Mouse (Mus musculus) adrenal gland, adult 18-20 months (tissue): ENCODE data around the gene Tbxas1. TPM values are rescaled to one million over a fixed set of nuclear protein-coding genes. Genes with fewer than 3 reads are reported as not detected.

Source experiments
- DNase-seq, 2 experiments: peaks; one replicate each; pipeline ENCODE4 v3.0.0; 2021 to 2022; ENCODE audit warnings: low spot score in 2 of 2
- total RNA-seq, 2 experiments: library from RNA; stranded (reverse); gene quantifications; 1 replicate in 1 of 2; 2 replicates in 1 of 2; pipeline ENCODE4 v1.2.3; 2021

The Tbxas1 gene
- total RNA-seq, 2 experiments from 2014 or later: 6.4 to 6.6 TPM

GRCm38 (mm10) chr6:39106812-39107211, 231.6 kb downstream of the Tbxas1 start:
- no peak for DNase-seq

- no peak for DNase-seq
Measured at GRCm38 (mm10) chr6:39112701-39113100, 237.5 kb downstream of the Tbxas1 start.

- DNase-seq: no peak
Measured at GRCm38 (mm10) chr6:39113141-39113540, 237.9 kb downstream of the Tbxas1 start.

- no peak for DNase-seq
Measured at GRCm38 (mm10) chr6:39115438-39115837, 240.2 kb downstream of the Tbxas1 start.

- DNase-seq: peak; percentile 77 to 78
Measured at GRCm38 (mm10) chr6:39117584-39118455, 242.6 kb downstream of the Tbxas1 start, which contains the start of gene Parp12. Gene Parp12, minus strand, starts transcription at chr6:39118349.

GRCm38 (mm10) chr6:39118456-39118881, 243.3 kb downstream of the Tbxas1 start:
- no peak for DNase-seq

GRCm38 (mm10) chr6:39120685-39121084, 245.5 kb downstream of the Tbxas1 start:
- DNase-seq: no peak

GRCm38 (mm10) chr6:39124719-39125118, 249.5 kb downstream of the Tbxas1 start:
- DNase-seq: no peak

GRCm38 (mm10) chr6:39131480-39131879, 256.3 kb downstream of the Tbxas1 start:
- DNase-seq: no peak

GRCm38 (mm10) chr6:39132556-39132955, 257.4 kb downstream of the Tbxas1 start:
- no peak for DNase-seq

Other genes starting within 250 kb of the Tbxas1 start
- gene Klrg2, start 238.2 kb upstream of the Tbxas1 start, total RNA-seq: 1 to 10 TPM; 3.7 to 3.8 TPM
- 1 to 10 TPM; 1.2 to 4.4 TPM for gene Clec2l, start 212.3 kb upstream of the Tbxas1 start, total RNA-seq
- 100 to 1,000 TPM; 102 to 135 TPM for gene Hipk2, start 761 bp downstream of the Tbxas1 start, total RNA-seq
- 10 to 100 TPM; 14.4 to 16.1 TPM for gene Parp12, start 242.9 kb downstream of the Tbxas1 start, total RNA-seq